Mouse (Mus musculus): Measurements from ENCODE around the gene Ankrd55. TPM values are rescaled to one million over a fixed set of nuclear protein-coding genes. Genes with fewer than 3 reads are reported as not detected.

Gene Ankrd55
- total and polyA plus RNA-seq, 3 experiments, result 1.1 to 2.2 (median 1.1) TPM

DNA sequence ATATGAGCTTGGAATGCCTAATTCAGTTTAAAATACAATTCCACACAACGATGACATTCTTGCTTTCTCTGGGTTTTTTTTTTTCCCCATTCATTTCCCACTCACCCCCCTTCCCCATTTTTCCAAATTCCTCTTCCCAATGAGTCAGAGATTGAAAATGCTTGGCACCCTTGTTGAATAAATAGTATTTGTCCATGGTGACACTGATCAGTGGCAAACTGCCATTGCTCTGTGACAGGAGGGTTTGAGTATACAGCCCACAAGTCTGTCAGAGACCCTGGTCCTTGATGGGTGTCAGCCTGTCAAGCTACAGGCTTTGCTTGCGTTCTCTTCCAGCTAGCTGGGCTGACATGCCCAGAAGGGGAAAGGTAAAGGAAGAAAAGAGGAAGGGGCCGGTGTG is 36.2 kb upstream of the Ankrd55 start:
- H3K9me3 ChIP-seq (replicated peaks; ENCODE audit: low read length), result peaks cover 10% of the 10 kb centered on the region
- no peaks in the 10 kb centered on the region for H3K36me3 ChIP-seq (replicated peaks in 1 of 2; ENCODE audit: control insufficient read depth in 1 of 2, insufficient read depth in 1 of 2, low read length in 1 of 2)
- H3K4me1 ChIP-seq (ENCODE audit: control insufficient read depth in 1 of 2, insufficient read depth in 2 of 2), result peaks cover 6 to 13% of the 10 kb centered on the region in 2 experiments
- dilution Hi-C loops (cut with MboI; ENCODE audit: extremely low pct_ligation_motif_present, extremely low pct_unique_long_range_greater_than_20kb, low sequenced_read_pairs), result no loop called here
- H3K4me2 ChIP-seq (ENCODE audit: insufficient read depth, low read depth, poor library complexity, severe bottlenecking), result no peak overlapping the region
- in situ Hi-C loops (cut with MboI; ENCODE audit: low pct_ligation_motif_present, low pct_unique_long_range_greater_than_20kb, low sequenced_read_pairs), result loop anchor here (10.0 to 25.0 kb wide), 2 partner anchors 267 to 715 kb away; partner anchors contain the start of gene Gm49496
- H3K27me3 ChIP-seq (replicated peaks), result no peaks in the 10 kb centered on the region
- H3K9ac ChIP-seq (ENCODE audit: insufficient read depth, low read depth), result no peak overlapping the region
- no peak overlapping the region for H3K4me3 ChIP-seq (replicated peaks in 1 of 3; ENCODE audit: low read depth in 2 of 3, low read length in 2 of 3, poor library complexity in 1 of 3)
- H3K79me2 ChIP-seq (replicated peaks; ENCODE audit: control insufficient read depth, extremely low read depth, insufficient read depth, poor library complexity, severe bottlenecking), result no peaks in the 10 kb centered on the region
- no peak overlapping the region for H3K27ac ChIP-seq (ENCODE audit: insufficient read depth, low read depth)
- no peak for DNase-seq (ENCODE audit: extremely low read depth)
- TF ChIP-seq MAZ (IDR thresholded peaks at IDR 0.05; ENCODE audit: low read depth, low read length) (no peak), ZNF384 (IDR thresholded peaks at IDR 0.05; ENCODE audit: low read depth, low read length) (no peak), NRF1 (IDR thresholded peaks at IDR 0.05; ENCODE audit: low read depth, low read length) (no peak), ZKSCAN1 (IDR thresholded peaks at IDR 0.05; ENCODE audit: borderline replicate concordance, low read depth, low read length) (no peak), USF1 (IDR thresholded peaks at IDR 0.05; ENCODE audit: low read depth, low read length) (no peak), IRF4 (IDR thresholded peaks at IDR 0.05; ENCODE audit: low read depth, low read length) (no peak), JUN (IDR thresholded peaks at IDR 0.05; ENCODE audit: insufficient read depth, low read depth, low read length) (no peak), BHLHE40 (IDR thresholded peaks at IDR 0.05; ENCODE audit: low read depth, low read length) (no peak), USF2 (conservative IDR thresholded peaks at IDR 0.05; ENCODE audit: low read depth, low read length) (no peak), CHD2 (IDR thresholded peaks at IDR 0.05; ENCODE audit: low read length) (no peak), KAT2A (IDR thresholded peaks at IDR 0.05; ENCODE audit: insufficient replicate concordance, low read length) (no peak)

DNA sequence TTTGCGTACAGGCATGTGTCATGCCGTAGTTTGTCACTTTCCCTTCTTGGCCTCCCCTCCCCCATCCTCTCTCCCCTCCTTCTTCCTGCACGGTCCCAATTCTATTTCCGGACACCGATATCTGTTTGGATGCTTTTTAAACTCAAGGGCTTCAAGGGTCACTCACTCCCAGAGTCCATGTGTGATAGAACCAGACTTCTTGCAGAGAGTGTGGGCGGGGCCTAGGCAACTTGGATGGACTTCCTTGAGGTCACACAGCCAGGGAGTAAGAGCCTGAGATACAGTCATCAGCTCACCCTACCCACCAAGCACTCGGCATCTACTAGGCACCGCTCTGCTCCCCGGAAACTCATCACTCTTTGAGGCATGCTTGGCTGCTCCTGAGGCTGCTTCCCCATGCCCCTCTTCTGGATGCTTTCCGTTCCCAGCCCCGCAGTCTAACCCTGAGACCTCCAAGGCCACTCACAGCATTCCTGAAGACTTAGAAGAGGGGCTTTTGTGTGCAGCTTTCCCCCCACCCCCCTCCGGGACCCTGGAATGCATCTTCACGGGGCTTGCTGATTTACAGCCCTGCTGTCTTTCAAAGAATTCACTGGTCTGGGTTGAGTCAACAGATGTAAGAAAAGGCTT is 35.1 kb upstream of the Ankrd55 start:
- Histone ChIP-seq H3K4me1 (ENCODE audit: control insufficient read depth in 1 of 2, insufficient read depth in 2 of 2) (peaks cover 6 to 13% of the 10 kb centered on the region in 2 experiments), H3K27ac (ENCODE audit: insufficient read depth, low read depth) (no peak overlapping the region), H3K79me2 (replicated peaks; ENCODE audit: control insufficient read depth, extremely low read depth, insufficient read depth, poor library complexity, severe bottlenecking) (no peaks in the 10 kb centered on the region), H3K9ac (ENCODE audit: insufficient read depth, low read depth) (no peak overlapping the region), H3K9me3 (replicated peaks; ENCODE audit: low read length) (peaks cover 10% of the 10 kb centered on the region), H3K4me2 (ENCODE audit: insufficient read depth, low read depth, poor library complexity, severe bottlenecking) (no peak overlapping the region), H3K4me3 (replicated peaks in 1 of 3; ENCODE audit: low read depth in 2 of 3, low read length in 2 of 3, poor library complexity in 1 of 3) (no peak overlapping the region), H3K36me3 (replicated peaks in 1 of 2; ENCODE audit: control insufficient read depth in 1 of 2, insufficient read depth in 1 of 2, low read length in 1 of 2) (no peaks in the 10 kb centered on the region), H3K27me3 (replicated peaks) (no peaks in the 10 kb centered on the region)
- in situ Hi-C loops (cut with MboI; ENCODE audit: low pct_ligation_motif_present, low pct_unique_long_range_greater_than_20kb, low sequenced_read_pairs), result loop anchor here (10.0 to 25.0 kb wide), 2 partner anchors 268 to 716 kb away; partner anchors contain the start of gene Gm49496
- no peak for DNase-seq (ENCODE audit: extremely low read depth)
- dilution Hi-C loops (cut with MboI; ENCODE audit: extremely low pct_ligation_motif_present, extremely low pct_unique_long_range_greater_than_20kb, low sequenced_read_pairs), result no loop called here
- TF ChIP-seq IRF4 (IDR thresholded peaks at IDR 0.05; ENCODE audit: low read depth, low read length), result no peak
- no peak for TF ChIP-seq CHD2 (IDR thresholded peaks at IDR 0.05; ENCODE audit: low read length)
- TF ChIP-seq TCF12 (IDR thresholded peaks at IDR 0.05; ENCODE audit: low read depth, low read length), result no peak
- TF ChIP-seq SMC3 (IDR thresholded peaks at IDR 0.05; ENCODE audit: low read depth, low read length), result no peak
- TF ChIP-seq POLR2AphosphoS2 (IDR thresholded peaks at IDR 0.05; ENCODE audit: low read depth, low read length), result no peak
- no peak for TF ChIP-seq GABPA (IDR thresholded peaks at IDR 0.05; ENCODE audit: insufficient replicate concordance, low read depth, low read length)
- TF ChIP-seq ETS1 (conservative IDR thresholded peaks at IDR 0.05; ENCODE audit: low read depth, low read length), result no peak
- TF ChIP-seq ZNF384 (IDR thresholded peaks at IDR 0.05; ENCODE audit: low read depth, low read length), result no peak
- no peak for TF ChIP-seq TBP (conservative IDR thresholded peaks at IDR 0.05; ENCODE audit: low read depth, low read length)
- no peak for TF ChIP-seq USF2 (conservative IDR thresholded peaks at IDR 0.05; ENCODE audit: low read depth, low read length)
- TF ChIP-seq ZKSCAN1 (IDR thresholded peaks at IDR 0.05; ENCODE audit: borderline replicate concordance, low read depth, low read length), result no peak
- no peak for TF ChIP-seq BHLHE40 (IDR thresholded peaks at IDR 0.05; ENCODE audit: low read depth, low read length)
